Mouse (Mus musculus) kidney, adult 9 months (tissue): ENCODE results near the gene Gli2.

Experiments used
- DNase-seq: peaks from one replicate; pipeline ENCODE4 v3.0.0; 2022

The Gli2 gene

DNA sequence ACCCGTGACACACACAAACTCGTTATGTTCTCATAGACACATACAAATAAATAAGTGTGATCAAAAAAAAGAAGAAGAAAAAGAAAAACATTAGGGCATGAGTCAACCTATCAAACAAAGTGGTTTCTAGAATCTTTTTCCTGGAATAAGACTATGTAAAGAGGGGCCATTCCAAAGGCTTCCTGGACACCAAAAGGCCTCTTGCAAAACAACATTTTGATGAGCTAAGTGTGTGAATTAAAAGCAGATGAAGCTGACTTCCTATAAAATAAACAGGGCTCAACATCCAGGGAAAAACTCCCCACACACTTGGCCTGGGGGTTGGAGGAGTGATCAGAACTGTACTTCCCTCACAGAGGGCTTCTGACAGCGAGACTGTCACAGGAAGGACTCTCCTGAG is 155.1 kb downstream of the Gli2 start:
- DNase-seq, result no peak

DNA sequence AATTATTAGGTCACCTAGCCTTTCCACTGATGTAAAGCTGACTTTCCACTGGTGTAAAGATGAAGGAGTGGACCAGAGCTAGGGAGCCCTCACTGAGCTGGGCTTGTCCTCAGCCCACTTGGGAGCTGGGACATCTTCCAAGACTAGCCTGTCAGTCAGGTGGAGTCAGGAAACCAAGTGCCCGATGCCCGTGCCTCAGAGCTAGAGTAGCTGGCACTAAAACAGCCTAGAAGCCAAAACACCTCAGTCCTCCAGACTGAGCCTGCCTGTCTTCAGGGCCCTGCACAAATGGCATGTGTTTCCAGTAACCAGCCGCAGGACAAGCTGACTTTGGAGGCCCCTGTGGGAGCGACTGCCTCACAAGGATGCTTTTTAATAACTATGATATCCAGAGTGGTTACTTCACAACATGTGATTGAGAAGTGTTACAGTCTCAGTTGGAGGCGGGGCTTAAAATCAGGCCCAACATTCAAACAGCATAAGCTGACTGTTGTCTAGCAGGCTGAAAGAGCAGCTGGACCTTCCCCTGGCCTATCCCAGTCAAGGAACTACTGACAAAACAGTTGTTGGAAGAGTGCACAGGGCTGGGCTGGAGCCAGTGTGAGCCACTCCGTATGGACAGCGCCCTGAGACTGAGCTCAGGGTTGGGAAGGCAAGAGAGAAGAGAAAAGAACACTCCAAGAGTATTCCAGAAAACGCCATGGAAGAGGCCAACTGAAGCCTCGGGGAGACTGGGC is 158.2 kb downstream of the Gli2 start:
- no peak for DNase-seq

DNA sequence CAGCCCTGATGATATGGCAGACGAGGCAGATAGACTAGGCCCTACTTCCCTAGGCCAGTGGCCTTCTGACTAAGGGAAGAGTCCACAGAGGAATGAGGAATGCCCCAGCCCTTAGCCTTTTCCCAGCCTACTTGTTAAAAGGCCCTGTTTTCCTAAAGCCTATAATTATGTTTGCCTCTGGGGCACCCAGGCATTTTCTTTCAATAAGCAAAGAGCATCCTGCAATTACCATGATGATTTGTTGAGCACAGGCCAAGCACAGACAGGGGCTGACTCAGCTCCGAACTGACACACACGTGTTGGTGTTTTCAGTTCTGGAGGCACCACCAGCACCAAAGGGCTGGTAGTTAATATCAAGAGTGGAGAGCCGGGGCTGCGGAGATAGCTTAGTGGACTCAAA is 162.0 kb downstream of the Gli2 start:
- DNase-seq, result no peak

DNA sequence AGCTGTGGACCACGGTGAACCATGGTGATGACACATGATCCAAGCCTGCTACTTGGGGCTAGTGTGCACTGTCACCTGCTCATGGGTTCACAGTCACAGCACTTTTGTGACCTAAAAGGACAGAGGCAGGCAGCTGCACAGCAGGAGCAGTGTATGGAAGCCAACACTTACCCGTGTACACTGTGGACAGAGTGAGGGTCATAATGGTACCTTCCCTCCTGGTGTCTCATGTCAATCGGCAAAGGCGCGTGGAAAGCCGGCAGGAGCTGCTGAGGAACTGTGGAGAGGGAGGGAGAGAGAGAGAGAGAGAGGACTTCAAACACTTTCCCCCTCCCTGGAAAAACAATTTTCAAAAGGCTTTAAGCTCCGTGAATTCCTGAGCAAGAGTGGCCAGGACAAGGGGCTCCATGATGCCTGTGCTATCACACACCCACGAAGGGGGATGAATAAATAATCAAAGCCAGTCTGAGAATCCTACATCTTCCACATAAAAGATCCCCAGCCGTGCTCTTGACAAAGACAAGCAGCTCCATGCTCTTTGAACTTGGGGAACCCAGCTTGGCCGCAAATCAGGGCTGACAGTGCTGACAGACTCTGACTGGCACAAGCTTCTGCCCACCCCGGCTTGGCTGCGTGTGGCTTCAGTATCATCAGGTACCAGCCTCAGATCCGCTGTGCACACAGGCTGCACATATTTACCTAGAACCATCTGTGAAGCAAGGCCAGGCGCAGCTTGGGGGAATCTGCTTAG is 163.1 kb downstream of the Gli2 start:
- no peak for DNase-seq

DNA sequence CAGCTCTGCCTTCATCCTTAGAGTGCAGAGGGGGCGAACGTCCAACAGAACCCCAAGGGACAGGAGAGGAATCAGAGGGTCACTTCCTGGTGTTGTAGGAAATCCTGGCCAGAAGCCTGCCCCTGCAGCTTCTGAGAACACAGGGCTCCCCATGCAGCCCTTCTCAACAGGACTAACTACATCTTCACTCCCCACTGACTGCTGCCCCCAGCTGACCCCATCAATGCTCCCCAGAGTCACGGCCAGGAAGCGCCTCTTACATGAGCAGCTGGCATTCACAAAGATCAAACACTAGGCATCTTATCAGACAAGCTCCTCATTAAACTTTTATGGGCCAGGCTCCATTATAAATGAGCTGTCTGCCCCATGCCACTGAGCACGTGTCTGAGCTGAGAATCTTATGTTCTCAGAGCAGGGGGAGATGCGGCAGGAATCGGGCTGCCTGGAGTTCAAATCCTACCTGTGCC is 172.6 kb downstream of the Gli2 start:
- DNase-seq, result peak; percentile 40

DNA sequence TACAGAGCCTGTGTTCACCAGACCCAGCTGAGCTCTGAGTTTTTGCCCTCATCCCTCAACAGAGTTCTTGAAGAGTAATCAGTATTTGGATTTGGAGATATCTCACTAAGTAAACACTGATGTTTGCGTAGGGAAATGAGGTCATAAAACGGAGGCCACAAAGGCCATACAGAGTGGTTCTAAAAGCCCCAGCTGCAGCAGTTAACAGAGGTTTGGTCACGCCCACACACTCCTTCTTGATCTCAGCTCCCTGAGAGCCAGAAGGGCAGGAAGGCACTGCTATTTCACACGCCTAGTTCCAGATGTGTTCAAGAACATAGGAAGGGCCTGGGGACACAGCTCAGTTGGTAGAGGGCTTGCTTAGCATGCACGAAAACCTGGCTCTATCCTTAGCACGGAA is 175.1 kb downstream of the Gli2 start:
- DNase-seq, result peak; percentile 43

DNA sequence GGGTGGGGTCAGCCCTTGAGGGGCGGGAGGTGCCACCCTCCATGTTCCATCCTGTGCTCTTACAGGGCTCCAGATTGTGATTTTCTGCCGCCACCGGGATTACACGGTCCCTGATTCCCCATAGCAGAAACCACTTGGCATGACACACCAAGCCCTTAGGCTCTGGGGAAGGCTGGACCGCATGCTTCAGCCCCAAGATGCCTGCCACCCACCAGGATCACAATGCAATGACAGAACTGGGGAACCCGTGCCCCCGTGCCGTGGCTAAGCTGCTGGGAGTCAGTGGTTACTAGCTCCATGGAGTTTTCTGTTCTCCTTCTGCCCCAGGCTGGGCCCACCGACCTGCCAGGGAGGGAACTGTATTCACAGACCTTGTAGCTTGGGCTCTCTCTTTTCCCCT is 178.2 kb downstream of the Gli2 start:
- DNase-seq, result no peak

DNA sequence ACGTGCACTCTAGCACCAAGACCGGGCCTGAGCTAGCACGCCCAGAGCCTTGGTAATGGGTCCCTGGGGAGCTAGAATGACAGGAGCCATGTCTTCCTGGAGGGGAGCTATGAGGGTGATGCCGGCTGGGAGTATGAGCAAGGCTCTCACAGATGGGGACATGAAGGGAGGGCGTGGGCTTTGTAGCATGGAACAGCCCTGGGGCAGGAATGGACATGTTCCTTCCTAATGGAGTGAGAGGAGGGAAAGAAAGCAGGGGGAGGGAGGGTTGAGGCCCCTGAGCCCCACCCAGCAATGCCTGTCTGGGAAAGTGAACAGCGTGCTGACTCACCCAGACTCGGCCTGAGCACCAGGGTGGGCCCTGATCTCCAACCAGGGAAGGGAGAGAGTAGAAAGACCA is 179.9 kb downstream of the Gli2 start:
- no peak for DNase-seq

DNA sequence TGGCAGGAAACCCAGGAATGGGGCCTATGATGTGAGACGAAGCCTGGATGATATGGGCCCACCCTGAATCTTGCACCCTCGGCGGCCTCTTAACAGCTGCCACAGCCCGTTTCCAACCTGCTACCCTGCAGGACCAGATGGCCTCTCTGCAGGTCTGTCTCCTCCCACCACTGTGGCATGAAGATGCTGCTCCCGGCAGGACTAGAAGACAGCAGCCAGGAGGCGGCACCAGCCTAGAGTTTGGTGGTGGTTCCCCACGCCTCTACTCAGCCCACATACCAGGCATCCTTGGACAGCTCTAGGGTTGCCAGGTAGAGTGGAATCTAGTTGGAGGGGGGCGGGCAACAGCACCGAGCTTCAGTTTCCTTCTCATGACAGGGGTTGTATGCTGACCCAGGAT is 188.7 kb downstream of the Gli2 start:
- DNase-seq, result no peak

DNA sequence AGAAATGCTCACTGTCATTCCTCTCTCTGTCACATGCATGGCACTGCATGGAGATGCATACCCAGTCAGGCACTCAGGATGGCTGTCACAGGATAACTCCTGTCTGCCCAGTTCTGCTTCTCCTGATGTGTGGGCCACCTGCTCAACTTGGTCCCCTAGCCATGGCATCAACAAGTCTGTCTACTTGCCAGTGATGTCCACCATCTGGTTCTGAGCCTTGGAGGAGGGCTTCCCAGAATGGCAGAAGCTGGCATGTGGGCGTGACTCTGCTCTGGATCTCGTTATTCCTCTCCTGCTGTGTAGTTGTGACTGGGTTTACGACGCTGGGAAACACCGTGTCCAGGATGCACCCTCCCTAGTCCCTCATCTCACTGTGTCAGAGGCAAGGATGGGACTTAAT is 189.4 kb downstream of the Gli2 start:
- no peak for DNase-seq

DNA sequence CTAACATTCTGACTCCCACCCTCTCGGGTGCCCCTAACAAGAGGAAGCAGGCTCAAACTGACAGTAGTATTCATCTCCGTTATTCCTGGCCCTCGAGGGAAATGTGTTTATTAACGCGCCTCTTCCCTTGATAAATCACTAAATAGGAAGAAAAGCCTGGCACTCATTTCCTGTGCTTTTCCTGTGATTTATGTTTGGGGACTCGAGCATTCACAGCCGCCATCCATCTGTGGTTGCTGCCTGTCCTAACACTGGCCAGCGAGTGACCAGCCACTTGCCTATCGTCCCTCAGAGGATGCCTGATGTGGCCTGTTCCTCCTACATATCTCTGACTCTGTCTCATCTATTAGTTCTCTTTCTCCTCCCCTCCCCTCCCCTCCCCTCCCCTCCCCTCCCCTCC is 195.3 kb downstream of the Gli2 start:
- DNase-seq, result peak; percentile 19

DNA sequence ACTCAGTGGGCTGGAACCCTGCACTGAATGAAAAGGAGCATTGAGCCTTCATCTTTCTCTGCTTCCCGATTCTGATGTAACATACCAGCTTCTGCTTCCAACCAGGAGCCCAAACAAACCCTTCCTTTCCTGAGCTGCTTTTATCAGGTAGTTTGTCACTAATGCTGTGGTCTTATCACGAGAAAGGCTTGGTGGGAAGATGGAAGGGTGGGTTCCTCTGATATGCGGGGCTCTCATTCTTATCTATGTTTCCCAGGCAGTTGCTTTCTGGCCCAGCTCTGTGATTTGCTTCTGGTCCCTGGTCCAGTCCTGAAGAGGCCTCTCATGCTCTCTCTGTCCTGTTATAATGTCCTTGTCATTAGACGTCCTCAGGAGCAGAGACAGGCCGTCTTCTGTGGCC is 222.8 kb downstream of the Gli2 start:
- no peak for DNase-seq

DNA sequence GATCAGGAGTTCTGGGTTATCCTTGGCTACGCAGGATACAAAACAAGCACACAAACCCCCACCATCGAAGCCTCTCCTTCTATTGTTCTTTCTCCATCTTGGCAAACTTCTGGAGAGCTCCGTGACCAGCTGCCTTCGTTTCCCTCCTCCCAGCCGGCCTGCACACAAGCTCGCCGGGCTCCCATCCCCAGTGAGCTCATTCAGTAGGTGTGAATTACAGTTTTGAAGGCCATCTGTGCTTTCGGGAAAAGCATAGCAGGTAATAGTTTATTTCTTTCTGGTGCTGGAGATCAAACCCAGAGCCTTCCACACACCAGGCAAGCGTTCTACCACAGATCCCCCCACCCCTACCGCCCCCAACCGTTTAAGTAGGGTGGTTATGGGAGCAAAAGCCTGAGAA is 226.8 kb downstream of the Gli2 start:
- DNase-seq, result no peak

DNA sequence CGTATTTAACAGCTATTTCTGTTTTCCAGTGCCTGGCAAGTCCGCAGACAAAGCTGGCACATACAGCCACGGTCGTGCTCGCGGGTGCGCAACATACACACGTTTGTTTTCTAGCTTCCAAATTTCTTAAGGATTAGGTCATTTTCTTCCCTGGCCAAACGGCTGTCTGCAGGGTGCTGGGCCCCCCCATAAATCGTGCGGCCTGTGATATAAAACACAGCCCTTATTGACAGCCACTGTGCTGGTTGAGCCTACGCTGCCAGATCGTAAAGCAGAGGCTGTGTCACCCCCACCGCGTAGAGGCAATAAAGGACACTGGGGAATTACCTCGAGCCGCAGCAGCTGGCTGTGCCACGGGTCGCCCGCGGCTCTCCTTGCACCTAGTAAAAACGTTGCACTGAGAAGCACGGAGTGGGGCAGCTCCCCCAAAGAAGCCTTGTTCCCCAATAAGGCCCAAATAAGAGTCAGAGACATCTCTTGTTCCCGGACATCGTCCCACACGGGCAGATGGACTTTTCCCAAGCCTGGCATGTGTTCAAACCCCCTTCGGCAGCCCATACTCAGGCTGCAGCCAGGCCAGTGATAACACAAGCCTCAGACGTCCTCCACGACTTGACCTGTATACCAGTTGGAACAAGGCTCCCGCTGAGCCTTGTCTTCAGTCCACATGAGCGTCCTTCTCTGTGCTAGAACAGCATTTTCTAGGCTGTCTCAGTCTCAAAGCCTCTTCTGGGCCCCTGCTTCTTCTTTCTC is 227.8 kb downstream of the Gli2 start:
- no peak for DNase-seq

DNA sequence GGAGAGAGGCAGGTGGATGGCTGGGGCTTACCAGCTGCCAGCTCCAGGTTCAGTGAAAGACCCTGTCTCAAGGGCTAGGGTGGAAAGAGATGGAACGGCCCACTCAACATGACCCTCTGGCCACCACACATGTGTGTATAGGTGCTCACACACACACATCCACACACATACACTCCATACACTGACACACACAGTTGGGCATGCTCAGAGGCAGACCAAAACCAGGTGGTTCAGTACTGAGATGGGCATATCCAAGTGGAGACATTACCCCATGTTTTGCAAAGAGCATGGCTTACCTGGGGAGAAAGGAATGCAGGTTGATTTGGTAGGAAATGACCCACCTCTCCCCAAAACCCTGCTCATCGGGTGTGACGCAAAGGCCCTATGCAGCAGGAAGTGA is 228.4 kb downstream of the Gli2 start:
- no peak for DNase-seq

DNA sequence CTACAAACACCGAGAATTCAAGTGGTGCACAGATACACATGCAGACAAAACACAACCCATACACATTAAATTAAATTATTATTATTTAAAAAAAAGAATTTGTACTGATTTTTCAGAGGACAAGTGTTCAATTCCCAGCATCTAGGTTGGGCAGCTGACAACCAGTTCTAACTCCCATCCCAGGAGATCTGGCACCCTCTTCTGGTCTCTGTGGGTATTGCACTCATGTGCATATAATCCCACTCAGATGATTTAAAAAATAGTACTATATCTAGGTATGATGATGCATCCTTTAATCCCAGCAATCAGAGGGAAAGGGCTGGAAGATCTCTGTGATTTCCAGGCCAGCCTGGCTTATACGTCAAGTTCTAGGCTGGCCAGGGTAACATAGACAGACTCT is 231.2 kb downstream of the Gli2 start:
- no peak for DNase-seq

DNA sequence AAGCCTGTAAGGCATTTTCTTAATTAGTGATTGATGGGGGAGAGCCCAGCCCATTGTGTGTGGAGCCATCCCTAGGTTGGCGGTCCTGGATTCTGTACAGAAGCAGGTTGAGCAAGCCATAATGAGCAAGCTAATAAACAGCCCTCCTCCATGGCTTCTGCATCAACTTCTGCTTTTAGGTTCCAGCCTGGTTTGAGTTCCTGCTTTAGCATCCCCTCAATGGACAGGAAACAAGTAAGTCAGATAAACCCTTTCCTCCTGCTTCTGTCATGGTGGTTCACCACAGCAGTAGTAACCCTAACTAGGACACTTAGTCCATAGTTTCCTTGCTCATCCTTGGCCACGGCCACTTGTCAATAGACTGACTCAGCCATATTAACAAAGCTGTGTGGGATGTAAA is 238.4 kb downstream of the Gli2 start:
- DNase-seq, result no peak

DNA sequence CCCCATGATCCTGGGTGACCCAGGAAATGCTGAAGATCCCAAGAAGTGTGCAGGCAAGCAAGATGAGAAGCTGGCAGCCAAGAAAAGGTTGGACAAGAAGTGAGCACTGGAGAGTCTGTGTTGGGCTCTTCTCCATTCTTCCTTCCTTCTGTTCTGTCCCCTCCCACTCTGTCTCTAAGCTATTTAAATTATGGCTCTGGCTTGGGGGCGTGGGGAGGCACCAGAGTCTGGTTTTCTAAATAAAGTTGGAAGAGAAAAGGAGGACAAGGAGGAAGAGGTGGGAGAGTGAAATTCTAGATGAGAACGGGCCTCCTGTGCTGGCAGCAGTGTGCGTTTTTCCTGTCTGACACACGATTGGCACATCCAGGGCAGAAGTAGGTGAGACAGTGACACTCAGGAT is 243.1 kb downstream of the Gli2 start:
- no peak for DNase-seq

DNA sequence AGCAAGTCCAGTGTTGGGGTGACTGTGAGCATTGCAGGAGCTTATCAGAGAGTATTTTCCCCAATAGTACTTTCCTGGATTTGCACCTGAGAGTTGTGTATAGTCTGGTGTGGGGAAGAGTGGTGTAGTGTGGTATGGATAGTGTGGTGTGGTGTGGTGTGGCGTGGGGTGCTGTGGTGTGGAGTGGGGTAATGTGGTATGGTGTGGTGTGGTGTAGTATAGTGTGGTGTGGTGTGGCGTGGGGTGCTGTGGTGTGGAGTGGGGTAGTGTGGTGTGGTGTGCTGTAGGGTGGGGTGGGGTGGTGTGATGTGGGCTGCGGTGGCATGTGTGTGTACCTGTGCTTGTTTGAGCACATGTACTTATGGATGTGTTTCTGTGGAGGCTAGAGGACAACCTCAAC is 246.7 kb downstream of the Gli2 start:
- no peak for DNase-seq

DNA sequence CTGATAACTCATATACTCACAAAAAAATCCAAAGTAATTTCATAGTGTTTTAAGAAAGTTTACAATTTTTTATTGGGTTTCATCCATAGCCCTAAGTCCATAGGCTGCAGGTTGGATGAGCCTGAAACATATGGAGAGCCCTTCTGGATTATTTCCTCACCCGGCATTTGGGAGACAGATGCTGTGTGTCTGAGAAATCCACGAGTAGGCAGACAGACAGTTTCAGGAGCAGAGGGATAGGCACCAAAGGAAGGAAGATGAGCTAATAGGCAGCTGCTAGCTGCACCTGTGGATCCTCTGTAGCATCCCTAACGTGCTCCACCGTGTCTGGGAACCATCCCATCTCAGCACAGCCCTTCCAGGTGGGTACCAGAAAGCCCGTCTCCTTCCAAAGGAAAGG is 251.3 kb downstream of the Gli2 start:
- no peak for DNase-seq

DNA sequence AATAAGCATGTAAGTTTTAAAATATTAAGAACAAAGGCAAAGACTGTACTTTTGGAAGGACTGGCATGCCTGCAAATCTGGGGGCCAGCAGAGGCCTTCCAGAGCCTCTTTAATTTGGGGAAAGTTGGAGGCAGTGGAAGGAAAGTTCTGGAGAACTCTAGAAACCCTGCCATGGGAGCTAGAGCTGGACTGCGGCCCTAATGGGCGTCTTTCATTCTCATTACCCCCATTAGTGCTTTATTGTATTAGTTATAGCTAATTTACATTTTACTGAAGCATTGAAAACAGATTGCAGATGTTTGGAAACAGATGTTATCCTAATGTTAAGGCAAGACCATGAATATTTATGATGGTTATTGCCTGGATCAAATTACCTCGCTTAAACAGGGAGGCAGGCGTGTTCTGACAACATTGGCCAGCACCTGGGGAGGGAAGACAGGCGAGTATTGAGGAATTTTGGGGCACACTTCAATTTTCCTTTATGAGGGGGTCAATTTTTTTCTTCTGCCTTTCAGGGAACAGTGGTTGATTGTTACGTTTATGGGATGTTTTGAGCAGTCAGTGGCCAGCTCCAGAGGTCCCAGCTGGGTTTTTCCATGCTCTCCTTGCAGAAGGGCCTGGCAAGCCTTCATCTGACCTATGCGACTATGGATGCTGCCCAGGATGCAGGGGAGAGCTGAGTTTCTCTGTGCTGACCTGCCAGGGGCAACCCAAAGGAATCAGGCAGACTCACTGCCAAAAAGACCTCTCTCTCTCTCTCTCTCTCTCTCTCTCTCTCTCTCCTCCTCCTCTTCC is 253.9 kb downstream of the Gli2 start:
- no peak for DNase-seq

DNA sequence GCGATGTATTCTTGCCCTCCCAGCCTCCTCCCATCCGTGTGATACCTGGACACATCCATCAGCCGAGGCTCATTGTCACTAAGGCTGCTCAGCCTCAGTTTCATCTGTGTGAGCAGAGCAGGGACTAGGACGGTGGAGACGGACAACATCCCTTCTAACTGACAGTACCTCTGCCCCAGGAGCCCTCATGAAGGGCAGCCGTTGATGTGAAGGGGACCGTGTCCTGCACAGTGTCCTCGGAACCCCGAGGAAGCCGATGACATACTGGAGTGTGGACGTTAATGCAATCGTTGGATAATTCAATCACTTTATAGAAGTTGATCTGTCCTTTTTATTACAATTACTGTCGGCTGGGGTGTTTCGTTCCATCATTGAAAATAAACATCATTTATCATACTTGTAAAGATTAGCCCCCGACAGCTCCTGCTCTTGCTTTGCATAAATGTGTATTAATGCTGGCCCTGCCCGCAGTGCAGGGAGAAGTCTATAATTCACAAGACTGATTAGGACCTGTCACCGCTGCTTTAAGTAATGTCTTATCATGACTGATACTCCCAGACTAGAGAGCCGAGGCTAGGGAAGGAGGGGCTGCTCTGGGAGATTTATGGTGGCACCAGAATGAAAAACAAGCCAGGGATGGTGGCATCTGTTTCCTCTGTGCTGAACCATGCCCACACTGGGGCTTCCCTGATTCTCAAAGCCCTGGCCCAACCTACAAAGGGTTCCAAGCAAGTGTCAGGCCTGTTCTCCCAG is 257.8 kb downstream of the Gli2 start:
- DNase-seq, result no peak
